Comparison of ENCODE assay signal across 11 mouse cellular contexts in genomic region chr2:53106472-53106871, GRCm38 (mm10).
"Had no signal": no experiment of that assay in that cellular context is flagged by ENCODE, and none has a peak within 500 bp of the region (broad histone marks: within the 10 kb centered on the region; RNA-seq: fewer than 3 reads in every experiment).

No protein-coding gene starts in this region.

- ATAC-seq: liver, embryonic 12.5 days had no signal

- H3K9me3 ChIP-seq: limb, embryonic 15.5 days; liver, embryonic 12.5 days; lung, embryonic 15.5 days; midbrain, embryonic 12.5 days; stomach, embryonic 15.5 days had no signal

- H3K4me1 ChIP-seq: limb, embryonic 15.5 days; liver, embryonic 12.5 days; midbrain, embryonic 12.5 days; stomach, embryonic 15.5 days had no signal

- H3K4me3 ChIP-seq: limb, embryonic 15.5 days; liver, embryonic 12.5 days; lung, embryonic 15.5 days; midbrain, embryonic 12.5 days; stomach, embryonic 15.5 days had no signal

- H3K27me3 ChIP-seq: limb, embryonic 15.5 days; liver, embryonic 12.5 days; lung, embryonic 15.5 days; midbrain, embryonic 12.5 days; stomach, embryonic 15.5 days had no signal

- H3K36me3 ChIP-seq: liver, embryonic 12.5 days; lung, embryonic 15.5 days had no signal

- H3K4me2 ChIP-seq: limb, embryonic 15.5 days; liver, embryonic 12.5 days; lung, embryonic 15.5 days; midbrain, embryonic 12.5 days; stomach, embryonic 15.5 days had no signal

- DNase-seq: kidney, postnatal 36 days; layer of hippocampus, adult 9-11 months; right cerebral cortex, postnatal 14 days; thymus, adult 2 months; thymus, postnatal 25 days had no signal

- H3K9ac ChIP-seq: limb, embryonic 15.5 days; liver, embryonic 12.5 days; lung, embryonic 15.5 days; midbrain, embryonic 12.5 days; stomach, embryonic 15.5 days had no signal

- H3K27ac ChIP-seq: kidney, postnatal 0 days; limb, embryonic 15.5 days; liver, embryonic 12.5 days; lung, embryonic 15.5 days; midbrain, embryonic 12.5 days; stomach, embryonic 15.5 days had no signal
